Mouse (Mus musculus) MEL-GATA-1-ER (cell line): ENCODE results near the gene Ergic1.

ENCODE experiments used
- DNase-seq: peaks from one replicate; pipeline ENCODE4 v3.0.0-alpha.2; 2012; ENCODE audit warnings: low read depth; ENCODE audit errors: extremely low read depth

The Ergic1 gene

GRCm38 (mm10) chr17:26561290-26561640, at the start of gene Ergic1:
Ergic1 (plus strand) TSS chr17:26561489.
- peak; percentile 32 for DNase-seq

- DNase-seq: no peak
Observed at GRCm38 (mm10) chr17:26511816-26512774, 49.2 kb upstream of the Ergic1 start.

GRCm38 (mm10) chr17:26512961-26513360, 48.3 kb upstream of the Ergic1 start:
- no peak for DNase-seq

- DNase-seq: no peak
Observed at GRCm38 (mm10) chr17:26513459-26514290, 47.6 kb upstream of the Ergic1 start.

GRCm38 (mm10) chr17:26514581-26515030, 46.7 kb upstream of the Ergic1 start:
- peak; percentile 76 for DNase-seq

- DNase-seq: no peak
Observed at GRCm38 (mm10) chr17:26515675-26516074, 45.6 kb upstream of the Ergic1 start.

- DNase-seq: no peak
Observed at GRCm38 (mm10) chr17:26518306-26518705, 43.0 kb upstream of the Ergic1 start.

- DNase-seq: no peak
Observed at GRCm38 (mm10) chr17:26522711-26523110, 38.6 kb upstream of the Ergic1 start.

- no peak for DNase-seq
Observed at GRCm38 (mm10) chr17:26524316-26524715, 37.0 kb upstream of the Ergic1 start.

- DNase-seq: no peak
Observed at GRCm38 (mm10) chr17:26524801-26525200, 36.5 kb upstream of the Ergic1 start.

- DNase-seq: no peak
Observed at GRCm38 (mm10) chr17:26525316-26525715, 36.0 kb upstream of the Ergic1 start.

GRCm38 (mm10) chr17:26527291-26527690, 34.0 kb upstream of the Ergic1 start:
- no peak for DNase-seq

GRCm38 (mm10) chr17:26528751-26529150, 32.5 kb upstream of the Ergic1 start:
- DNase-seq: no peak

- DNase-seq: no peak
Observed at GRCm38 (mm10) chr17:26529791-26530241, 31.5 kb upstream of the Ergic1 start.

- no peak for DNase-seq
Observed at GRCm38 (mm10) chr17:26530590-26531081, 30.7 kb upstream of the Ergic1 start.

GRCm38 (mm10) chr17:26531395-26532027, 29.8 kb upstream of the Ergic1 start:
- peak; percentile 68 for DNase-seq

GRCm38 (mm10) chr17:26532476-26533045, 28.7 kb upstream of the Ergic1 start:
- no peak for DNase-seq

- DNase-seq: peak; percentile 95
Observed at GRCm38 (mm10) chr17:26533871-26534372, 27.4 kb upstream of the Ergic1 start.

GRCm38 (mm10) chr17:26534695-26535094, 26.6 kb upstream of the Ergic1 start:
- DNase-seq: peak; percentile 55

- DNase-seq: peak; percentile 68
Observed at GRCm38 (mm10) chr17:26535251-26536136, 25.8 kb upstream of the Ergic1 start.
